Mouse (Mus musculus) spleen, adult 2 months (tissue): ENCODE results near the gene N4bp2. TPM values are rescaled to one million over a fixed set of nuclear protein-coding genes. Genes with fewer than 3 reads are reported as not detected.

ENCODE experiments used
- DNase-seq, 2 experiments: peaks; one replicate each; pipeline versions ENCODE4 v3.0.0 to v3.0.0-alpha.2; 2012 to 2021; ENCODE audit warnings: low spot score in 2 of 2, low read depth in 1 of 2
- H3K27ac ChIP-seq: fragments of 200-500 bp; 2 replicates; pipeline ENCODE4 v1.5.1; 2012; ENCODE audit warnings: low read length, inconsistent platforms; ENCODE audit not compliant: insufficient read depth
- H3K27me3 ChIP-seq: fragments of 200-500 bp; 2 replicates; pipeline ENCODE4 v1.6.1; 2012; ENCODE audit warnings: mild to moderate bottlenecking, moderate library complexity, low read length, inconsistent platforms; ENCODE audit not compliant: control insufficient read depth, insufficient read depth
- H3K36me3 ChIP-seq: fragments of 200-500 bp; 2 replicates; pipeline ENCODE4 v1.6.1; 2012; ENCODE audit warnings: mild to moderate bottlenecking, low read length, inconsistent platforms; ENCODE audit not compliant: control insufficient read depth, insufficient read depth
- H3K4me1 ChIP-seq: fragments of 200-500 bp; 2 replicates; pipeline ENCODE4 v1.6.1; 2011; ENCODE audit warnings: inconsistent platforms; ENCODE audit not compliant: control insufficient read depth, insufficient read depth, insufficient read length
- H3K4me3 ChIP-seq: fragments of 200-500 bp; 2 replicates; pipeline ENCODE4 v1.5.1; 2011; ENCODE audit warnings: mild to moderate bottlenecking, inconsistent platforms; ENCODE audit not compliant: insufficient read depth, insufficient read length; ENCODE audit errors: extremely low read depth
- CTCF ChIP-seq: fragments of 200-500 bp; IDR thresholded peaks from 2 replicates; pipeline ENCODE4 v1.5.1; 2011; ENCODE audit warnings: mild to moderate bottlenecking, inconsistent platforms; ENCODE audit not compliant: insufficient read depth, insufficient read length, insufficient replicate concordance; ENCODE audit errors: extremely low read depth
- POLR2A ChIP-seq: fragments of 200-500 bp; IDR thresholded peaks from 2 replicates; pipeline ENCODE4 v1.6.1; 2011; ENCODE audit warnings: low read depth, low read length, inconsistent platforms
- WGBS: fragments of 180-500 bp; shearing (Covaris S2); methylation state at CpG from one replicate; pipeline ENCODE4 v1.1.7; 2018; 5-methylcytosine and 5-hydroxymethylcytosine counted together
- polyA plus RNA-seq: library from polyadenylated mRNA; depleted of rRNA; stranded (reverse); fragments of >200 nt; gene quantifications from 2 replicates; pipeline ENCODE4 v1.2.3, GENCODE M21; 2012; rRNA removed

Gene N4bp2
- polyA plus RNA-seq, 1 experiment = 7.3 TPM

DNA sequence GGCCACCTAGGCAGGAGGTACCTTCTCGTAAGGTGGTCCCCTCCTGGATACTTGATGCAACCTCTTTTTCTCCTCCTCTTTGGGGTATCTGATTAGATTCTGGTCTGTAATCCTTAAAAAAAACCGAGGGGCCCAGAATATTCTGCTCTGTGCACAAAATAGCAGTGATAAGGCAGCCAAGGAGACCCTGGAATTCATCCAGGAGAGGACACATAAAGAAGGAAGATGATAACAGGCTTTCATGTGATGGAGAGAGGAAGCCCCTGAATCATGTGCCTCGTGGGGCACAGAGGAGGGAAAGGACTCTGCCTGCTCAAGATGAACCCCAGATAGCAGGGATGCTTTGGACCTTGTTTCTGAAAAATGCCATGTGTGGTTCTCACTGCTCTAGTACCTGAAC is 115.0 kb downstream of the N4bp2 start:
- no peaks in the 10 kb centered on the region for H3K27me3 ChIP-seq
- no peak overlapping the region for H3K27ac ChIP-seq
- H3K4me1 ChIP-seq = peaks cover 26% of the 10 kb centered on the region
- DNase-seq = no peak
- H3K36me3 ChIP-seq = peaks cover 4% of the 10 kb centered on the region; the same call in 1 of the 2 replicates
- TF ChIP-seq POLR2A = no peak
- TF ChIP-seq CTCF = no peak
- WGBS = 53% methylated on average over 3 of the region's 3 CpGs
- H3K4me3 ChIP-seq = no peak overlapping the region

Other genes starting within 250 kb of the N4bp2 start
- gene Smim14, start 226.3 kb upstream of the N4bp2 start, polyA plus RNA-seq = 120 and 164 TPM in 2 replicates
- gene Ube2k, start 226.3 kb upstream of the N4bp2 start, polyA plus RNA-seq = 9.7 and 11.7 TPM in 2 replicates
- 10.4 and 12.8 TPM in 2 replicates for gene Pds5a, start 65.2 kb upstream of the N4bp2 start, polyA plus RNA-seq
- 28.0 and 33.6 TPM in 2 replicates for gene Rhoh, start 97.7 kb downstream of the N4bp2 start, polyA plus RNA-seq
- 0.54 TPM in 1 of 2 replicates, not detected in the other for gene Chrna9, start 171.4 kb downstream of the N4bp2 start, polyA plus RNA-seq
- 0.13 and 0.33 TPM in 2 replicates for gene 9130230L23Rik, start 240.8 kb downstream of the N4bp2 start, polyA plus RNA-seq